ENCODE assay signal across 10 mouse cellular contexts in the genomic region with DNA sequence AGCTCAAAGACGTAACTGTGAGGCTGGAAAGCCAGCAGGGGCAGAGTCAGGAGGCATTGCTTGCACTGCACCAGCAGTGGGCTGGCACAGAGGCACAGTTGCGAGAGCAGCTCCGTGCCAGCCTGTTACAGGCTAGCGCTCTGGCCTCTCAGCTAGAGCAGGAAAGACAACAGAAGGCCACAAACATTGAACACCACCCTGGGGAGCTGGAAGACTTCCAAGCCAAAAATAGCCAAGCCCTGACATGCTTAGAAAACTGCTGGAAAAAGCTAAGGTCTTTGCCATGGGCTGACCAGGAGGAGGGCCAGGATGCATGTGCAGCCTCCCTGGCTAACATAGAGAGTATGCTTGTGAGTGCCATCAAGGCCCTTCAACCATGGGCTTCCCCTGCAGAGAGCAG. TPM values are rescaled to one million over a fixed set of nuclear protein-coding genes. Genes with fewer than 3 reads are reported as not detected.
DNase-seq lines count a peak whose midpoint lies in the region; ATAC-seq lines count a peak whose summit lies in the region.
"Had no signal": no experiment of that assay in that cellular context is flagged by ENCODE, and none has a peak within 500 bp of the region (broad histone marks: within the 10 kb centered on the region; RNA-seq: fewer than 3 reads in every experiment).

No protein-coding gene starts in this region.

- peaks cover 47% of the 10 kb centered on the region for H3K36me3 ChIP-seq in midbrain, embryonic 16.5 days (ENCODE audit: control insufficient read depth, insufficient read depth, low read length)
- peaks cover 92% of the 10 kb centered on the region for H3K36me3 ChIP-seq in midbrain, embryonic 13.5 days

- DNase-seq in brain, embryonic 18.5 days (ENCODE audit: low read depth, low spot score), result peak; percentile 10
- peak; percentile 51 for DNase-seq in gastrocnemius, postnatal 14 days
- DNase-seq in kidney, postnatal 14 days, result peak; percentile 41
- peak; percentile 42 for DNase-seq in lung, postnatal 36 days
- no peak for DNase-seq in thymus, postnatal 14 days
- DNase-seq in spleen, adult 18-20 months, result no peak

- no peak overlapping the region for H3K4me3 ChIP-seq in midbrain, embryonic 16.5 days (ENCODE audit: low read depth, low read length)
- H3K4me3 ChIP-seq in midbrain, embryonic 13.5 days (replicated peaks), result no peak overlapping the region
- H3K4me3 ChIP-seq: midbrain, embryonic 12.5 days had no signal

- no peak overlapping the region for H3K4me2 ChIP-seq in midbrain, embryonic 16.5 days (ENCODE audit: low read length)
- no peak overlapping the region for H3K4me2 ChIP-seq in midbrain, embryonic 13.5 days (replicated peaks)
- H3K4me2 ChIP-seq: midbrain, embryonic 12.5 days had no signal

- intact Hi-C loops in gastrocnemius, postnatal 14 days (cut with DNase I; ENCODE audit: low total_unique reads), result no loop called here

- peak overlapping the region; percentile 20; the same call in 1 of the 2 replicates for H3K27ac ChIP-seq in midbrain, embryonic 16.5 days (ENCODE audit: low read length)
- H3K27ac ChIP-seq in midbrain, embryonic 13.5 days, result no peak overlapping the region
- H3K27ac ChIP-seq: midbrain, embryonic 12.5 days had no signal

- 51% methylated on average over 4 of the region's 4 CpGs for WGBS in midbrain, embryonic 16.5 days
- 78% methylated on average over 4 of the region's 4 CpGs for WGBS in midbrain, embryonic 13.5 days

- ATAC-seq in midbrain, embryonic 16.5 days, result no peak
- ATAC-seq in midbrain, embryonic 13.5 days, result no peak

- H3K4me1 ChIP-seq in midbrain, embryonic 16.5 days (ENCODE audit: control insufficient read depth, insufficient read depth, low read length), result 0 out of 2 replicates have a peak, but pooled peaks cover 3% of the 10 kb centered on the region
- no peaks in the 10 kb centered on the region for H3K4me1 ChIP-seq in midbrain, embryonic 13.5 days (replicated peaks)
- H3K4me1 ChIP-seq: midbrain, embryonic 12.5 days had no signal

- no peaks in the 10 kb centered on the region for H3K27me3 ChIP-seq in midbrain, embryonic 16.5 days (ENCODE audit: control insufficient read depth, insufficient read depth, low read depth, low read length)
- H3K27me3 ChIP-seq in midbrain, embryonic 13.5 days, result no peaks in the 10 kb centered on the region
- H3K27me3 ChIP-seq: midbrain, embryonic 12.5 days had no signal

- H3K9ac ChIP-seq in midbrain, embryonic 16.5 days (ENCODE audit: low read depth, low read length), result no peak overlapping the region
- H3K9ac ChIP-seq in midbrain, embryonic 13.5 days (replicated peaks), result no peak overlapping the region
- H3K9ac ChIP-seq: midbrain, embryonic 12.5 days had no signal

- no peaks in the 10 kb centered on the region for H3K9me3 ChIP-seq in midbrain, embryonic 16.5 days (replicated peaks; ENCODE audit: control insufficient read depth, low read length, poor library complexity, severe bottlenecking)
- H3K9me3 ChIP-seq in midbrain, embryonic 13.5 days, result no peaks in the 10 kb centered on the region
- H3K9me3 ChIP-seq: midbrain, embryonic 12.5 days had no signal

RNA-seq across cellular contexts. Expression of a gene that starts 28.3 kb away (rescaled TPM):
- polyA plus RNA-seq in midbrain, embryonic 16.5 days (2015; fragmentation: Nextera tagmentation; extraction: Ambion mirVana), result 13.4 and 19.4 TPM in 2 replicates
- polyA plus RNA-seq in midbrain, embryonic 13.5 days (2015; fragmentation: Nextera tagmentation; extraction: Ambion mirVana), result 2.4 and 2.7 TPM in 2 replicates
- under 1 TPM in 1 of 2 experiments, not detected in 1; 0.12 TPM for total RNA-seq in gastrocnemius, postnatal 14 days (2021)
- total RNA-seq: gastrocnemius, adult 8-10 months had no signal

RNA-seq across cellular contexts. Expression of a gene that starts 50.6 kb away (rescaled TPM):
- polyA plus RNA-seq in midbrain, embryonic 16.5 days (2015; fragmentation: Nextera tagmentation; extraction: Ambion mirVana), result 45.2 and 48.2 TPM in 2 replicates
- polyA plus RNA-seq in midbrain, embryonic 13.5 days (2015; fragmentation: Nextera tagmentation; extraction: Ambion mirVana), result 38.4 and 41.7 TPM in 2 replicates
- 10 to 100 TPM; 22.3 to 27.4 TPM for total RNA-seq in gastrocnemius, postnatal 14 days (2021)

Comparison
In these comparisons a context has a peak if more than half of its experiments do, and no peak if none do; other contexts are left out.
1. DNase-seq: peak in brain, embryonic 18.5 days (single experiment), gastrocnemius, postnatal 14 days (single experiment), kidney, postnatal 14 days (single experiment) and lung, postnatal 36 days (single experiment); none in thymus, postnatal 14 days (single experiment) and spleen, adult 18-20 months (0 of 2).